Mouse (Mus musculus) lung, postnatal 10 days (tissue): Measurements from ENCODE around the gene Sptb.

ENCODE experiments used
- DNase-seq: peaks from one replicate; pipeline ENCODE4 v3.0.0; 2021

Gene Sptb

DNA sequence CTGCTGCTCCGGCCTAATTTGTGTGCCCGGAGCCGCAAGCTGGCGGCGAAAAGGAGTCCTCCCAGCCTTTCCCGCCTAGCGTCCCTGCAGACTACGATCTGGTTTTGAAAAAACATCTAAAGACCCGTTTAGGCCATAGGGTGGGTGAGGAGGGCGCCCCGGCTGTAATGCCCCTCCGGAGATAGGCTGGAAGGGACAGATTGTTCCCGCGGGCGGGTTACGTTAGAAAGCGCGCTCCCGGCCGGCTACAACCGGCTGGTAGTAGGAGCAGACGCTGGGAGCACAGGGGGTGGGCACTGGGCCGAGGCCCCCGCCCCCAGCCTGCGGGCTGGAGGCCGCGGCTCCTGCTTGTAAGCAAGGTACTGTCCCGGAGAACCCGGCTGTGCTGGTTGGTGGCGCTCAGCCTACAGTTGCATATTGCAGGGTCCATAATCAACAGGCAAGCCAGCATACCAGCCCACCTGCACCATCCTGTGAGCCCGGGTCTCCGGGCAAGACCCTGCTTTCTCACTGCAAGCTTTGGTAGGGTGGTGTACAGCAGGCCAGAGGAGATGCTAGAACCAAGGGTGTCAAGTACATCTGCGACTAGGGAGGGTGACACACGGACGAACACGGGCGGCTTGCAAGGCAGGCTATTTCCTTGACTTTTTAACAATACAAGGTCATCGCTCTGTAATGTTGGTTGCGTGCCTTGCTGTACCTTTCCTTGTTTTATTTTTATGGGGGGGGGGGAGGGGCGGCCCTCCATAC lies at the start of gene Sptb:
TSS of gene Sptb (minus strand) at position 197 of the 750 bp plus-strand sequence.
- DNase-seq, result peak; percentile 33

DNA sequence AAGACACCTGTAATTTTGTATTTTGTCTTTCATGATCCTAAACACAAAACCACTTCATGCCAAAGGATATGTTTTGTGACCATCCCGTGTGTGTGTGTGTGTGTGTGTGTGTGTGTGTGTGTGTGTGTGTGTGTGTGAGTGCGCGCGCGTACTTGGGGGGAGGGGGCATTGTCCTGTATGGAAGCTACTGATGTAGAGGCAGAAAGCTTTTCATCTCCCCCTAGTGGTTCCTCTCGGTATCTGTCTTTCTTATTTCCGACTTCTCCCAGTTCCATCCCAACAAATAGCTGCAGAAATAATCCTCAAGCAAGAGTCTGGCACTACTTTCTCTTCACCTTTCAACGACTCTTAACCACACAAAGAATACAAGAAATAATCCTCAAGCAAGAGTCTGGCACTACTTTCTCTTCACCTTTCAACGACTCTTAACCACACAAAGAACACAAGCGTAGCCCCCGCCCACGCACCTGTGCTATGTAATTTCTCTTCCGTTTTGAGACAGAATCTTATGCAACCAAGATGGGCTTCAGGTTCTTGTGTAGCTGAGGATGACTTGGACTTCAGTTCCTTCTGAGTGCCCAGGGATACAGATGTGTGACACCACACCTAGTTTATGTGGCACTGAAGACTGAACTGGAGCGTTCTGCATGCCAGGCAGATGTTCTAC lies 42.4 kb upstream of the Sptb start:
- peak; percentile 67 for DNase-seq

DNA sequence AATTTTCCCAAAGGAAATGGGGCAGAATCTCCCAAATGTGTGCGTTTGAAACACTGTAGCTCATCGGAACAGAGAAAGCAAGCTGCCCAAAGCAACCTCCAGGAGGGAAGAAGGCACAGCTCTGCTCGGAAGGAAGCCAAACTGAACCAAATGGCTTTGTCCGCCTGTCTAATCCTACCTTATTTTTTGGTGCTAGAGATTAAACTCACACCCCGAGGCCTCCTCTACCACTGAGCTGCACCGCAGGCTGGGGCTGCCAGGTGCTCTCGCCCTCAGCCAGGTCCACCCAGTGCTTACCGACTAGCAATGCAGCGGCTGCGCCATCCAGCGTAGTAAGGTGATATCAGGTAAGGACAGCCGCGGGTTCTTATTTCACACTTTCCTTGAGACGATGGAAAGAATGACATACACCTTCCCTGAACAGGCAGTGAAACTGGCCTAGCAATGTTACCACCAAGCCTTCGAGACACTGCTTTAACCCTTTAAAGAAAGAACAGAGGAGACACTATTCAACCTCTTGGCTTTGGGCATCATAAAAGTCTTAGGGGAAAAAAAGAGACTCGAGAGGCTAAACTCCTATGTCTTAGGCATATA lies 40.6 kb upstream of the Sptb start:
- no peak for DNase-seq

DNA sequence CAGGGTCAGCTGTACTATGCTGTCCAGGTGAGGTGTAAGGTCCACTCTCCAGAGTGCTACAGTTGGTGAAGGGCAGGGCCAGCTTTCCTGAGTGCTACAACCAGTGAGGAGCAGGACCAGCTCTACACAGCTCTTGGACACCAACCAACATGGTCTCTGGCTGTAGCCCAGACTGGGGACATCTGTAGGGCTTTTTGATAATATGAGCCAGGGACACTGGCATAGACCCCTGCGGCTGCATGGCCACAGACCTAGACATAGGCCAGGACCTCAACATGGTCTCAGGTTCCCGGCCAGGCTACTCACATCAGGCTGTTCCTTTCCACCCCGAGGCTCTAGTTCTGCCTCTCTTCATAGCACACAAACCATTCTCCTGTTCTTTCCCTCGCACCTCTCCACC lies 17.6 kb upstream of the Sptb start:
- no peak for DNase-seq

DNA sequence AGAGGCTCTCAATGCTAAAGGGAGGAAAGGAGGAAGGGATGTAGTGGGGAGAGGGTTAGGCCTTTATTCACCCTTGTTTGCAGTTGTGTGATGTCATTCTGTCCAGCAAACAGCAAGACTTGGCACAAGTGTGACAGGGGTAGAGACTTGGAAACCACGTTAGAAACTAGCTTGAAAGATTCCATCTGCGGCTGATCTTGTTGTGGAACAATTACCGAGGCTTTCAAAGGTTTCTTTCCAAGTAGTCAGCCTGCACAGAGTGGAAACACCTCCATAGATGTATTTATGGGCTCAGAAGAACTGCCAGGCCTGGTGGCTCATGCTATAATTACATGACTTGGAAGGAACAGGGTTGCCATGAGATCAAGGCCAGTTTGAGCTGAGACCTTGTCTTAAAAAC lies 11.7 kb upstream of the Sptb start:
- DNase-seq, result no peak

DNA sequence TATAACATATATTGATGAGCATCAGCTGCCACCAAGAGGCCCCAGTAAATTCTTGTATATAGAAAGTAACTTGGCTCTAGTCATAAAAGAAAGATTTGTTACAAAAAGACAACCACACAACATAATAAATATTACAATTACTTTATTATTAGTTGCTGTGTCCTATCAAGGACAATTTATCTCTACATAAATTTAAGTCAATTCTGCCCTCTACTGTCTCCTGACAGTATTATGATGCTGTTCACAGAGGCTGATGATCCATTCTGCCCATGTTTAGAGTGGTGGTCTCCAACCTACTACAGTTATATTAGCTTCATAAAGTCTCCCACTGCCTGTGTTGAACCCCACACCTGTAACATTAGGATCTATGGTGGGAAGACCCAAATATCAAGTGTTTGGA lies 10.2 kb upstream of the Sptb start:
- no peak for DNase-seq

DNA sequence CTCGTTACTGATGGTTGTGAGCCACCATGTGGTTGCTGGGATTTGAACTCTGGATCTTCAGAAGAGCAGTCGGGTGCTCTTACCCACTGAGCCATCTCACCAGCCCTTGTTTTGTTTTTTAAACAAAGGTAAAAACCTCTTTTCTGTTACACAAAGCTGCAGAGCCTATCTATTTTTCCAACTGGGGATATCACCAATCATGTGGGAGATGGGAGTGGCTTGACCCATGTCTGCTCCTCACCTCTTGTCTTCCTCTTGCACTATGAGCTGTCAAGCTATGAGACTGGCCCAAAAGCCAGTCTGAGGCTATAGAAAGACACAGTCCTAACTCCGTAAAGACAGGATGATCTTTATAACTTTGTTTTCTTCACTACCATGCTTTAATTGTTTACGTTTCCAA lies 8.0 kb upstream of the Sptb start:
- no peak for DNase-seq

DNA sequence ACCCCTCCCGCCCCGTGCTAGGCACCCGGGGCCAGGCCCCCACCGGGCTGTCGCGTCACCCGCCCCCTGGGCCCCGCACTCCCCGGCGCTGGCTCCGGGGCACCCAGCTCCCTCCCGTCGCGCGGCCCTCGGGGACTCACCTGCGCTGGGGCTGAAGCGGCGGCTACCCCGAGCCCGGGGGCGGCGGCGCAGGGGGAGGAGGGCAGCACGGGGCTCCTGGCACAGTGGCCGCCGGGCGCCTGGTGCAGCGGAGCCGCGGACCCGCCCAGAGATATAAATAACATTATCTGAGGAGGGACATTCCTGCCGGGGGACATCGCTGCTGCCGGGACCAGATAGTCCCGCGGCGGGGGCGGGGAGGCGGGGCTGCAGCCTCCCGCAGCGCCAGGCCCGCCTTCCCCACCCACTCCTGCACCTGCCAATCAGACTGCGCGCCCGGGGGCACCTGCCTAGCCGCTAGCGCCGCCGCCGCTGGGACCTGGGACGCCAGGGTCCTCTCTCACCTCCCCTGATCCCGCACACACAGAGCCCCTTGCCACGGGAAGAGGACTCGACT lies 474 bp downstream of the Sptb start:
- DNase-seq, result peak; percentile 35

DNA sequence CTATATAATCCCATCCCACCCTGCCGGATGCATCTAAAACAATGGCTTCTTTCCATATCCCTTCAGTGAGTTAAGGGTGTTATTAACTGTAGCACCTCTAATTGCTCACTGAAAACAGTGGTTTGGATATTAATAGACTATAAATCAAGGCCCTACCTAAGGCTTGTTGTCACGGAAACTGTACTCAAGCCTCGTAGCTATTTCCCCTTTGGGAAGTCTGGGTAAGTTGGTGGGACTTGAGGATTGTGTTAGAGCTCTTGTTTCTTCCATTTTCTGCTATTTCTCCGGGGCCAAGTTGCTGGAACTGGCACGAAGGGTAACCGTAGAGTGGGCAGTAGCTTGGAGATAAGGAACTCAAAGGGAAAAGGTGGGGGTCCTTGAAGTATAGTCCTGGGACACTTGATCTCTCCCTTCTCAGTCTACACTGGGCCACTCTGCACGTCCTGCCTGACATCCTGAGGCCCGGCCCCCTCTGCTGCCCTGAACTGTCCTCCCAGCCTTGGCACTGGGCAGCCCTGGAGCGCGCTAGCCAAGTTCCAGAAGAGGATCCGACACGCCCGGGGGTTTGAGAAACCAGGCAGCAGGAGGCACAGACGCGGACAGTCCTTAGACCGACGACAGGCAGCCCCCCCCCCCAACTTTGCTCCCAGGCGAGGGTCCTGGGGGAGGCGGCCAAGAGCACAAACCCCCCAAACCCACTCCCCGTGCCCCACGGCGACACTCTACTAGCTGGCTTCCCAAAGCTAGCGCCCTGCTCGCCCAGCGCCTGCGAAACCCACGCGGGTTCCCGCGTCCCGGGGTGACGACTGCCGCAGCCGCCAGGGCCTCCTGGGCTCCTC lies 1.2 kb downstream of the Sptb start:
- DNase-seq, result peak; percentile 48

DNA sequence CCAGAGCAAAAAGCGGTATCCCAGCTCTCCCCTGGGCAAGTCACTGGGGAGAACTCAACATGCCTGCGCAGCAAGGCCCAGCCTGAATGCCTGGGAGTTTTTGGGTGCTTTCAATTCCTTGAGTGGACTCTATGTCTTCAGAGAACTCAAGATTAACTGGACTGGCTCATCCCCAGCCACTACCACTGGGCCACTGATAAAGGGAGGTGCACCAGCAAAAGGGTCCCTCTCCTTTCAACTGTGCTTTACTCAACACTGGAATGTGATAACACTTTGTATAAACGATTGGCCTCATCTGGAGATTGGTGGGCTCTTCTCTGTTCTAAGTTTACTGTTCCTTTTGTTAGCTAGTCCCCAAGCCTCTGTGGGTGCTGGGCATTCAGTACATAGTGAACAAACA lies 2.2 kb downstream of the Sptb start:
- DNase-seq, result no peak

DNA sequence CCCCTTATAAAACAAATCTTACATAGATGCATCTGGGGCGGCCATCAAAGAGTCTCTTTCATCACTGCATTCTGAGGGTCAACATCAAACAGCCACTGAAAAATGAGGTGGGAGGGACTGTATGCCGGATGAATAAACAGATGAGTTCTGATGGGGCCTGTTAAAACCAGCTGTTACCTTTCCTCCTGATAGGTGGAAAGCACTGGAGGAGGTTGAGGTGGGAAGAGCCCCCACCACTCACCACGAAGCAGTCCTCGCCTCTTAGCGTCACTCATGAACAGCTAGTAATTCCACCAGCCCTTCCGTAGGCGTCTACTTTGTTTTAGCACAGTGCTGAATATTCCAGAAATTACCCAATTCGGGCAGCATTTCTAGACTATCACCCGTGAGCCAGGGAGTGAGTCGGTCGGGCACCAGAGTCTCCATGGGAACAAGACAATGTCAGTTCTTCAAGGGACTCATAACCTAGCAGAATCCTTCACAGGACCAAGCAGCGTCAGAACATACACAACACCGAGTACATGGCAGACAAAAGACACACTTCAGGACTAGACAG lies 13.9 kb downstream of the Sptb start:
- no peak for DNase-seq

DNA sequence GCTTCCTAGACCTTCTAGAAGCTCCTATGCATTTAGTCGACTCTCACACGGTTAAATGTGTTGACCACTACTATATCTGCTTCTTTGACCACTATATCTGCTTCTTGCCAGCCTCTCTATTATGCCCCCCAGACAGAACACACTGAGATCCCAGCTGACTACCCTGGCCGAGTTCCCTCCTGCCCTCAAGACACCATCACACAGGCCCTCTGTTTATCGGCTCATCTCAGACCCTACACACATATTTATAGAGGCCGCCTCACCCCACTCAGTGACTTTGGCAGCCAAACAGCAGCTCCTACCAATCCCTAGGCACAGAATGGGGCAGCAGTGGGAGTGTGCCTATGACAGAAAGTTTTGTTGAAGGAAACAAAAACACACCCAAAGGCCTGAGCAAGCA lies 14.6 kb downstream of the Sptb start:
- no peak for DNase-seq

DNA sequence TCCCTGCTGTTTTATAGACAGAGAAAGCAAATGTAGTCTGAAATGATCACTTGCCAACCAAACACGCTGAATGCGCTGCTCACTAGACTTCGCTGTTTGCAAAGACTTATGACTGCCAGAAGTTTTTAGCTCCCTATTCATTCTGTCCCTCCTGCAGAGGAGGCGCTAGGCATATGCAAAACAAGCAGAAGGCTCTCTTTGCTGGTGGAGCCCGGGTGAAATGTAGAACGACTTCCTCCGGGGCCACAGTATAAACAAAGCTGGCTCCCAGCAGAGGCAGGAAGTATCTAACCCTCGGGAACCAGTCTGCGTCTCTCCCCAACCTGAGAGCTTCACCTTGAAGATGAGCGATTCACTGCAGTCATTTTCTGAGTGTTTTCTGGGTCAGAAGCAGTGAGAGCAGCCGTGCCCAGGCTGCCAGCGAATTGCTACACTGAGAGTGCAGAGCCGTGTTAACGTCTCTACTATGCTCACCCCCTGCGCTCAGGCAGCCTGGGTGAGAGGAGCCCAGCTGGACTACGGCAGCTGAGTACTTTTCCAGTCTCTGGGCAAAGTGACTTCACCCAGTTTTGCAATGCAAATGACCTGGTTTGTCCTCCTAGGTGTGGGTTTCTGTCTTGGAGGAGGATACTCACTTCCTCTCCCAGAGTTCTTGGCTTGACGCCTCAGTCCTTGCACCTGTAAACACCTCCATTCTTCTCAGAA lies 15.4 kb downstream of the Sptb start:
- DNase-seq, result peak; percentile 37

DNA sequence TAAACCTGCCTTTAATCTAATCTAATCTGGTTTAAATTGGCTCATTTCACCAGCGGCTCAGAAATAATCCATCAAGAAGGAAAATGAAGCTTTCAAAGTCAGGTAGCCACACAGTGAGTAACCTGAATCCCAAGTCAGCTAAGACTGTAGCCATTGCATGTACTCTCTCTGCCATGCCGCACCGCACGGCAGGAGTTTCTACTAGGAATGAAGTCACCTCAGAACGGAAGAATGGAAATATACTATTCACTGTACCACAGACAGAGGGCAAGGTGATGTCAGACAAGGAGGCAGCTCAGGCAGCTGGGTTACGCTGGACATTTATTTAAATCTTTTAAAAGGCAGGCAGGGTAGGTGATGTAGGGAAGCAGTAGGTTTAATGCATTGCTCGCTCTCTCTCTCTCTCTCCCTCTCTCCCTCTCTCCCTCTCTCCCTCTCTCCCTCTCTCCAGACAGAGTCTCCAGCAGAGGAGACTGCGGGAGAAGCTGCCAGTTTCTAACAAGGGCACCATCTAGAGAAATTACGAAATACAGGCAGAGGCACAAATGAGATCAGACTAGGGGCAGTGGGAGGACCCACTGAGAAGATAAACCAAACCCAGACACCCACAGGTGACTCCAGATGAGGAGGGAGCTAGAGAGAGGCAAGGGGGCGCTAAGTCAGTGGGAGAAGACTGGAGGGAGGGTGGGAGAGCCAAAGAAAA lies 22.7 kb downstream of the Sptb start:
- DNase-seq, result no peak

DNA sequence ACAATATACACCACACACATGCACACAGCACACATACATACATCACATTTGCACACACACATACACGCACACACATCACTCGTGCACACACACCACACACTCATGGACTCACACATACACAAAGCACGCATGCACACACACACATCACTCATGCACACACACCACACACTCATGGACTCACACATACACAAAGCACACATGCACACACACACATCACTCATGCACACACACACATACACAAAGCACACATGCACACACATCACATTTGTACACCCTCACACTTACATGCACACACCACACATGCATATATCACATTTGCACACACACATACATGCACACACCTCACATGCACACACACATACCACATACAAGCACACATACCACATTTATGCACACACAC lies 24.7 kb downstream of the Sptb start:
- no peak for DNase-seq

DNA sequence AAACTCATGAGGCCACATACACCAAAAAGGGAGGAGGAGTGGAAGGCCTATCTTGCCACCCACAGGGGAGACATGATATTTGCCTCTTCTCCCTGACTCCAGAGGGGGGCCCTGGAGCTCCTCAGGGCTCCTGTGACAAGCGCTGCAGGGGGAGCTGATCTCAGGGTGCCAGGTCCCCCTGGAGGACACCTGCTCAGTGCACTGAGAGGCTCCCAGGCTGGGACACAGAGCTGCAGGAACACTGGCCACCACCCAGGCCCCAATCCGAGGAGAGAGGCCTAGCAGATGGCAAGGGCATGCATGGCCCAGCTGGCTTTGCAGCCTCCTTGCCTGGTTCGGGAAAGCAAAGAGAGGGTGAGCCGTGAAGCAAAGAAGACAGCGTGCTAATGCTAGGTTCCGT lies 25.9 kb downstream of the Sptb start:
- DNase-seq, result no peak

DNA sequence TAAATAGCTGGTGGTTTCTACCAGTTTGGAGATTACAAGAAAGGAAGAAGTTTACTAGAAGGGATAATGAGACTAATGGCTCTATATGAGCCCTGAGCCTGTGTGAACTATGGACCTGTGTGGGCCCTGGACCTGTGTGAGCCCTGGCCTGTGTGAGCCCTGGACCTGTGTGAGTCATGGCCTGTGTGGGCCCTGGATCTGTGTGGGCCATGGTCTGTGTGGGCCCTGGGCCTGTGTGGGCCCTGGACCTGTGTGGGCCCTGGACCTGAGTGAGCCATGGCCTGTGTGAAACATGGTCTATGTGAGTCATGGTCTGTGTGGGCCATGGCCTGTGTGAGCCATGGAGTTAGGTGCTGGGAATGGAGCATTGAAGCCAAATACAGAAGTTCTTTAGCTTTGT lies 28.4 kb downstream of the Sptb start:
- no peak for DNase-seq

DNA sequence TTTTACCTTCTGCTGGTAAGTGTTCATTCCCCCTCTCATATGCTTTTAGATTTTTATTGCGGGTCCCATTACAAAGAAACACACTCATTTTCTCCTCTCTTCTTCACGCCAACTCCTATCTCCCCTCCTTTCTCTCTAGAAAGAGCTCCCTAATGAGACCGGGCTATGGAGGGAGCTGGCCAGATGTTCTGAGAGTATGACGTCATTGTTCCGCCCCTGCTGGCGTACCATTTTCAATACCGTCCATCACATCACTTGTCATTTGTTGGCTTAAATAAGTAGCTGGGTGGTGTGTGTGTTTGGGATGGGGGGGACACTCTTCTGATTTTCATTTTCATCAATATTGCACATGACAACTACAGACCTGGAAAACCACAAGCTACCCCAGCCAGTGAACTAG lies 33.3 kb downstream of the Sptb start:
- peak; percentile 16 for DNase-seq

DNA sequence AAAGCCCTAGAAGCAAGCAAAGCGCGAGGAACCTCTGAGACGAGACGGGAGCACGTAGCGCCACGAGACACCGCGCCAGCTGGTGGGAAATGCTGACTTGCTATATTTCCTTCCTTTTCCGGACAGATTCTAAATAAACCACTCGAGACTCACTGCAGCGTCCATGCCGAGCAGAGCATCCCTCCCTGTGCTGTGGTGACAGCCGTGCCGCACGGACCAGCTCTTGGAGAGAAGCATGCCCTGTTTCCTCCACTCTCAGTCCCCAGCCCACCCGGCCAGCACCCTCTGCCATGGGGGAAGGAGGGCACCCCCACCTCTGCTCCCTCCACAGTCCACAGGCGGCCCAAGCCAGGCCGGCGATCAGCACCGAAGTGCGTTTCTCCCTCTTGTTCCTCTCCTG lies 33.9 kb downstream of the Sptb start:
- DNase-seq, result peak; percentile 9

DNA sequence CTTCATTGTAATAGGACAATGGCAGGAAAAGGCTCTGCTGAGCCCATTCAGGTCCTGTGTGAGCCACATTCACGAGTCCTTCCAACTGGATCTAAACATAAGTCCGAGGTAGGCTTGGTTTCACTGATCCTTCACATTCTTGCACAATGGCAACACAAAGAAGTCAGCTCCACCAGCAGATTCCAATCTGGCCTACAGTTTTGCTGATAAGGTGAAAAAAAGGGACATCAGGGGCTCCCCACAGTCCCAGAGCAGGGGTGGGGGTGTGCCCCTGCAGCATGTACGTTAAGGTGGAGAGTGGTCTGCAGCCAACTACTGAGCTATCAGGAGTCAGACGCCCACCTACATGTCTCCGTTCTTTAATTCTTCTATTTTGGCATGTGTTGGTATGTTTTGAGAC lies 35.0 kb downstream of the Sptb start:
- DNase-seq, result no peak

DNA sequence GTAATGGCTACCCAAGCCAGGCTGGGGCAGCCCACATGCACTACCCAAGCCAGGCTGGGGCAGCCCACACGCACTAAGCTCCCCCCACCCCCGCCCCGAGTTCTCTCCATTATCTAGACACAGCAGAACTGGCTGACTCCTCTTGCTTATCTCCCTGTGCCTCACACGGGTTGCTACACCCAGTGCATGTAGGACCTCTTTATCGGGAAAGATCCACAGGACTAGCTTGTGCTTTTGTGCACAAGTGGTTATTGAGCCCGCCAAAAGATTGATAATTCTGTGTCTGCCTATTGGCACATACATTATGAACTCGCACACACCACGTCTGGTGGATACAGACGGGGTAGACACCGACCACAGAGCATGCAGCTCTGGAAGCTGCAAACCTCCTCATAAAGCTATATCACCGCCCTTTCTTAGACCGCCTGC lies 36.5 kb downstream of the Sptb start:
- no peak for DNase-seq
